Mouse (Mus musculus): Measurements from ENCODE around the gene Aplf. TPM values are rescaled to one million over a fixed set of nuclear protein-coding genes. Genes with fewer than 3 reads are reported as not detected.

Aplf gene
- 8.5 and 9.1 TPM in 2 replicates for polyA plus RNA-seq (2015; fragmentation: Nextera tagmentation; extraction: Ambion mirVana)

DNA sequence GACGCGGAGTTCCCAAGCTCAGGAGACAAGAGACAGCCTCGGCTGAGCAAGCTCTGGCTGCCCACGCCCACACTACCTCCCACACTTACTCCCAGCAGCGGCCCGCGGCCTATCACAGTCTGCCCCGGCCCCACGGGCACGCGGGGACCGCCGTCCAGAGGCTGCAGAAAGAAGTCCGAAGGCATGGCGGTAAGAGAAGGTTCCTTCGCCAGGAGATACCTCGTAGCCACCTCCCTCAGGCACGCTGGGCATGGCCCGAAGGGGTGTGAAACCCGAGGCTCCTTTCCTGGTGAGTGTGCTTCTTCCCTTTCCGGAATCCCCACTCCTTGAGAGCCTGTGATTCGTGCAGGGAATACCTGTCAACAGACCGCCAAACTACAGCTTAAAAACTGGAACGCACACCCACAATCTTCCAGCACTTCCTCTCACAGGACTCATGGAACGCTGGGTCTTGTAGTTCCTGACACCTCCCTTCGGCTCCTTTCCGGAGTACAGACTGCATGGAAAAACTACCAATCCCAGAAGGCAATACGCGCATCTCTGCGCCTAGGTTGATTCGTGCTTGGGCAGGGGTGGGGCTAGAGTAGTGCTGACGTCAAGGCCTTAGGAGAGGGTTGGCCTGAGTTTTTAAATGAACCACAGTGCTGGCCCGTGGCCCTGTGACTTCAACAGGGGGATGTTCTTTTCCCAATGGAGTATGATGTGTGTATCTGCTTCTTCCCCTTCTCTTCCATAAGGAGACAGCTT, at the start of gene Aplf:
Aplf (minus strand) TSS at position 423 of the 747 bp plus-strand sequence.
- Histone ChIP-seq H3K4me3 (ENCODE audit: low read length) (peak within 1 kb of the TSS; percentile 90), H3K4me1 (ENCODE audit: control insufficient read depth, insufficient read depth, low read depth, low read length) (peaks cover 22% of the 10 kb centered on the region), H3K9ac (ENCODE audit: low read depth, low read length) (peak within 1 kb of the TSS; percentile 80), H3K27ac (ENCODE audit: low read depth, low read length) (peak within 1 kb of the TSS; percentile 67), H3K36me3 (ENCODE audit: control insufficient read depth, insufficient read depth, low read length) (no peaks in the 10 kb centered on the region), H3K4me2 (ENCODE audit: low read length) (peak within 1 kb of the TSS; percentile 99), H3K9me3 (ENCODE audit: control insufficient read depth, low read length) (no peaks in the 10 kb centered on the region), H3K27me3 (replicated peaks; ENCODE audit: control insufficient read depth, insufficient read depth, low read length) (no peaks in the 10 kb centered on the region)
- peak; percentile 100 for ATAC-seq
- WGBS, result under 1% methylated on average over 33 of the region's 33 CpGs

DNA sequence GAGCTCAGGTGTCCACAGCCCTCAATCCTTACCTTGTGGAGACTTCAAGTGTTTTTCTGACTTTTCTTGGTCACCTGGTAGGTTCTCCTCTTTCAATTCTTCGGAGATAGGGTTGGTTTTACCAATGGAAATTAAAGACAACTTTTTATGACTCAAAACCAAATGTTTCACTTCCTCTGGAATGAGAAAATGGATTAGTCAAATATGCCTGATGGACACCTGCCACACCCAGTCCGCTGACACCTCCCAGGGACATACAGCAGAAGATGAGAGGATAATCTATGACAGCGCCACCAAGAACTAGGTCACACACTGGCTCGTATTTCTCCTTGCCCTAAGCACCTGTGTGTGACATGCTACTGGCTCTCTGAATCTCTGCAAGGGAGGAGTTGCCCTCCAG, 42.1 kb upstream of the Aplf start:
- H3K36me3 ChIP-seq (ENCODE audit: control insufficient read depth, insufficient read depth, low read length), result no peaks in the 10 kb centered on the region
- H3K4me1 ChIP-seq (ENCODE audit: control insufficient read depth, insufficient read depth, low read depth, low read length), result no peaks in the 10 kb centered on the region
- no peak for ATAC-seq
- no peaks in the 10 kb centered on the region for H3K9me3 ChIP-seq (ENCODE audit: control insufficient read depth, low read length)
- H3K9ac ChIP-seq (ENCODE audit: low read depth, low read length), result no peak overlapping the region
- H3K27me3 ChIP-seq (replicated peaks; ENCODE audit: control insufficient read depth, insufficient read depth, low read length), result no peaks in the 10 kb centered on the region
- H3K4me3 ChIP-seq (ENCODE audit: low read length), result no peak overlapping the region
- H3K4me2 ChIP-seq (ENCODE audit: low read length), result no peak overlapping the region
- H3K27ac ChIP-seq (ENCODE audit: low read depth, low read length), result no peak overlapping the region
- 88% methylated on average over 4 of the region's 4 CpGs for WGBS

DNA sequence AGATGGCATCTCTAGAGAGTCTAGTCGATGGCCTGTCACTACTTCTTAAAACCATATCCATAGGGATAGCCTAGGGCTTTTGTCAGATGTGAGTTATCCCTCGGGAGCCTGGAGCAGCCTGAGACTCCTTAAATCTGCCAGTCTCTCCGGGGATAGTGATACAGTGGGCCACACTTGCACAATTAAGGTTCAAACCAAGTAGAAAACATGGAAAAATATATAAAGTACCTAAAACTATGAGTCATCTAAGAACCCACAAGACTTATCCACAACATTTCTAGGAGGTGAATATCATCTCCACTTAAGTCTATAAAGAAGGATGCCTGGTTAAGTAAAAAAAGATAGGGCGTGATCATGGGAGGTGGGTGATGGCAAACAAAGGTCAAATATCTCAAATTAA, 40.3 kb upstream of the Aplf start:
- H3K4me1 ChIP-seq (ENCODE audit: control insufficient read depth, insufficient read depth, low read depth, low read length), result no peaks in the 10 kb centered on the region
- no peak overlapping the region for H3K9ac ChIP-seq (ENCODE audit: low read depth, low read length)
- H3K27me3 ChIP-seq (replicated peaks; ENCODE audit: control insufficient read depth, insufficient read depth, low read length), result no peaks in the 10 kb centered on the region
- WGBS, result 89% methylated on average over 4 of the region's 4 CpGs
- no peaks in the 10 kb centered on the region for H3K36me3 ChIP-seq (ENCODE audit: control insufficient read depth, insufficient read depth, low read length)
- H3K9me3 ChIP-seq (ENCODE audit: control insufficient read depth, low read length), result no peaks in the 10 kb centered on the region
- no peak overlapping the region for H3K27ac ChIP-seq (ENCODE audit: low read depth, low read length)
- ATAC-seq, result no peak
- no peak overlapping the region for H3K4me2 ChIP-seq (ENCODE audit: low read length)
- H3K4me3 ChIP-seq (ENCODE audit: low read length), result no peak overlapping the region

DNA sequence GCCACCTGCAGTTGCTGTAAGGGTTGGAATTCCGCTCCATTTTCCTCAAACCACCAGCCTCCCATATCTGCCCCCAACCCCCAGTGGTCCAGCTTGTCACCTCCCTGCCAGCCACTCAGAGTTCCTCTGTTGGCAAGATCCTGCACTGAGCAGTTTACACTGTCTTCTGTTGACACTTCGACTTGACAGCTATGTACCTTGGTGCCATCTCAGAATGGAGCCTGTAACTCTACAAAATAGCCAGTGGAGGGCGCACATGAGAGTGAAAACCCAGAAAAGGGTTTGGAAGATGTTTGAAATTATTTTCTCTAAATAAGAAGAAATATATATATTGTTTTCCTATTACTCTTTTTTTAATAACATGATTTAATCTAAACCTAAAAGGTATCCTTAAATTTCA, 34.3 kb upstream of the Aplf start:
- H3K36me3 ChIP-seq (ENCODE audit: control insufficient read depth, insufficient read depth, low read length), result no peaks in the 10 kb centered on the region
- 41% methylated on average over 3 of the region's 3 CpGs for WGBS
- H3K4me2 ChIP-seq (ENCODE audit: low read length), result no peak overlapping the region
- no peak overlapping the region for H3K4me3 ChIP-seq (ENCODE audit: low read length)
- ATAC-seq, result no peak
- no peaks in the 10 kb centered on the region for H3K4me1 ChIP-seq (ENCODE audit: control insufficient read depth, insufficient read depth, low read depth, low read length)
- no peak overlapping the region for H3K9ac ChIP-seq (ENCODE audit: low read depth, low read length)
- H3K27ac ChIP-seq (ENCODE audit: low read depth, low read length), result no peak overlapping the region
- no peaks in the 10 kb centered on the region for H3K9me3 ChIP-seq (ENCODE audit: control insufficient read depth, low read length)
- H3K27me3 ChIP-seq (replicated peaks; ENCODE audit: control insufficient read depth, insufficient read depth, low read length), result no peaks in the 10 kb centered on the region

DNA sequence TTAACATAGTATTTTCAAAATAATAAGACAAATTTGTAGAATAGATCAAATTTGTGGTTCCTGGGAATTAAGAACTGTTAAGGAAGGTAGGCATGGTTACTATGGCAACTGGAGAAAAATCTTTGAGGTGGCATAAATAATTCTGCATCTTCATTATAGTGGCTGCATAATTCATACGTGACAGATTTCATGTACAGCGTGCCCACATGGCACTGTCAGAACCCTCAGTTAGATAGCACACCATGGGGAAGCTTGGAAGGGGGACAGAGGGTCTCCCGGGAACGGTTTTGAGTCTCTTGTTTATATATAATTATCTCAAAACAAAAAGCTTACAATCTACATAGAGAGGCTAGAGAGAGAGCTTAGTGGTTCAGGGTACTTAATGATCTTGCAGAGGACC, 24.6 kb upstream of the Aplf start:
- no peak overlapping the region for H3K4me3 ChIP-seq (ENCODE audit: low read length)
- no peaks in the 10 kb centered on the region for H3K36me3 ChIP-seq (ENCODE audit: control insufficient read depth, insufficient read depth, low read length)
- H3K9ac ChIP-seq (ENCODE audit: low read depth, low read length), result no peak overlapping the region
- no peaks in the 10 kb centered on the region for H3K27me3 ChIP-seq (replicated peaks; ENCODE audit: control insufficient read depth, insufficient read depth, low read length)
- H3K9me3 ChIP-seq (ENCODE audit: control insufficient read depth, low read length), result no peaks in the 10 kb centered on the region
- no peaks in the 10 kb centered on the region for H3K4me1 ChIP-seq (ENCODE audit: control insufficient read depth, insufficient read depth, low read depth, low read length)
- H3K27ac ChIP-seq (ENCODE audit: low read depth, low read length), result no peak overlapping the region
- no peak for ATAC-seq
- H3K4me2 ChIP-seq (ENCODE audit: low read length), result no peak overlapping the region
- 85% methylated on average over 4 of the region's 4 CpGs for WGBS

DNA sequence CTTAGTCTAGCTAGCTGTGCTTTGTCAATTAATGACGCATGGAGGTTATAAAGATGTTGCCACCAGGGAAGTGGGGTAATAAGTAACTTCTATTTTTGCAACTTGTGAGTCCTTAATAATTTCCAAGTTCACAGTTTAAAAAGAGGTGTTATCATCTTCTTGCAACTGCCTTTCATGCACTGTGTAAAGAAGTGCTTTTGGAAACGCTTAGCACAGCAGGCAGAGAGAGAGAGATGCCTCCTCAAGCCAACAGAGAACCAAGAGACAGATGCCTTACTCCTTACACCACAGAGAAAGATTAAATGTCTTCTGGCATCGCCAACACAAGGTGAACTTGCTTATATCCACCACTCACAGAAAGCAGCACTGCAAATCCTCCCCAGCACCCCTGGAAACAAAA, 24.0 kb upstream of the Aplf start:
- no peaks in the 10 kb centered on the region for H3K27me3 ChIP-seq (replicated peaks; ENCODE audit: control insufficient read depth, insufficient read depth, low read length)
- no peak overlapping the region for H3K9ac ChIP-seq (ENCODE audit: low read depth, low read length)
- H3K27ac ChIP-seq (ENCODE audit: low read depth, low read length), result no peak overlapping the region
- ATAC-seq, result no peak
- 81% methylated on average over 3 of the region's 3 CpGs for WGBS
- no peaks in the 10 kb centered on the region for H3K9me3 ChIP-seq (ENCODE audit: control insufficient read depth, low read length)
- no peak overlapping the region for H3K4me2 ChIP-seq (ENCODE audit: low read length)
- H3K4me3 ChIP-seq (ENCODE audit: low read length), result no peak overlapping the region
- no peaks in the 10 kb centered on the region for H3K4me1 ChIP-seq (ENCODE audit: control insufficient read depth, insufficient read depth, low read depth, low read length)
- no peaks in the 10 kb centered on the region for H3K36me3 ChIP-seq (ENCODE audit: control insufficient read depth, insufficient read depth, low read length)

DNA sequence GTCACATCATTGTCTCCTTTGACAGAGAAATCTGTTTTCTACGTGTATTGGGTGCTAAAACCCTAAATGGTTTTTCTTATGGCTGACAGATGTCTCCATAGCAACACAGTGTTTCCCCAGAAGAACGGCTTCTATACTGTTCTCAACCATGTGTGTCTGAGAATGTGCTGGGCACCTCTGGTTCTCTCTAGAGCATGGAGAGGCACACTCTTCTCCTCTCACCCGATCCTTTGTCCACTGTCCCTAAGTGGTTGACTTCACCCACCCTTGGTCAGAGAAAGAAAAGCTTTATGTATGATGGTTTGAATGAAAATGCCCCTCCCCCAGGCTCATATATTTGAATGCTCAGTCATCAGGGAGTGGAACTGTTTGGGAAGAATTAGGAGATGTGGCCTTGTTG, 8.4 kb upstream of the Aplf start:
- Histone ChIP-seq H3K9me3 (ENCODE audit: control insufficient read depth, low read length) (no peaks in the 10 kb centered on the region; the same call in 1 of the 2 replicates), H3K4me3 (ENCODE audit: low read length) (no peak overlapping the region), H3K27ac (ENCODE audit: low read depth, low read length) (no peak overlapping the region), H3K9ac (ENCODE audit: low read depth, low read length) (no peak overlapping the region), H3K4me1 (ENCODE audit: control insufficient read depth, insufficient read depth, low read depth, low read length) (no peaks in the 10 kb centered on the region), H3K27me3 (replicated peaks; ENCODE audit: control insufficient read depth, insufficient read depth, low read length) (no peaks in the 10 kb centered on the region), H3K4me2 (ENCODE audit: low read length) (no peak overlapping the region), H3K36me3 (ENCODE audit: control insufficient read depth, insufficient read depth, low read length) (no peaks in the 10 kb centered on the region)
- WGBS, result 14% methylated on average over 3 of the region's 3 CpGs
- peak; percentile 42 for ATAC-seq

DNA sequence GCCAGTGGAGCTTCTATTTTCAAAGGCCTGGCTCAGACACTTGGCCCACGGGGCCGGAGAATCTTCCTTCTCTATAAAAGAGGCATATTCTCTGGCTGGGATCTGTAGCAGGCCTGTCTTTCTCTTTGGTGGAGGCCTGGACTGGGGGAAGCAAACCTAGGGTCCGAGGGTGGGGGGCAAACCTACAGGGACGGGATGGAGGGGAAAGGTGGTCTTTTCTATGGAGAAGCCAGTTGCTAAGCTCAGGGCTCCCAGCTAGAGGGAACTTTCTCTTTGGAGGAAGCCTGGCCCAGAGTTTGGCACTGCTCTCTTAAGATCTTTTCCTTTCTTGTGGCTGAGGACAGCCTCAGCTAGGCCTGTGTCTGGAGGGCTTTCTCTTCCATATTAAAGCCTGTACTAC, 668 bp upstream of the Aplf start:
- Histone ChIP-seq H3K4me3 (ENCODE audit: low read length) (peak overlapping the region; percentile 90), H3K27ac (ENCODE audit: low read depth, low read length) (peak overlapping the region; percentile 26; the same call in 1 of the 2 replicates), H3K9ac (ENCODE audit: low read depth, low read length) (peak overlapping the region; percentile 33), H3K4me1 (ENCODE audit: control insufficient read depth, insufficient read depth, low read depth, low read length) (peaks cover 22% of the 10 kb centered on the region), H3K36me3 (ENCODE audit: control insufficient read depth, insufficient read depth, low read length) (no peaks in the 10 kb centered on the region), H3K9me3 (ENCODE audit: control insufficient read depth, low read length) (no peaks in the 10 kb centered on the region), H3K4me2 (ENCODE audit: low read length) (peak overlapping the region; percentile 55), H3K27me3 (replicated peaks; ENCODE audit: control insufficient read depth, insufficient read depth, low read length) (no peaks in the 10 kb centered on the region)
- ATAC-seq, result no peak
- WGBS, result 53% methylated on average over 4 of the region's 4 CpGs

DNA sequence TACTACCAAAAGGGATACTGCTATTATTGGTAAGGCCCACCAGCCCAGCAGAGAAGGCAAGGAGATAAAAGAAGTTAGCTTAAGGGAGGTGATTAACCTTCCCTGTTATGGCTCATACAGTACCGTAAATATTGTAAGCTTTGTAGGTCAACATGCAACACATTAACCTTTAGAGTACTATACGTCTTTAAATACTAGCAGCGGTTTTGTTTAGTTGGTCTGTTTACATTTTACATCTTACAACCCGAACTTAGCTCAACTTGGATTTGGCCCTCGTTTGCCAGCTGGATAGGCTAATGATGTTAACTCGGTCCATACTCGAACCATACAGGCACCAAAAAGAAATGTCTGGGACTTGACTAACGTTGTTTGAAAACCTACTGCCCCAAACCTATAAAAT, 640 bp downstream of the Aplf start:
- peak overlapping the region; percentile 67; the same call in 1 of the 2 replicates for H3K27ac ChIP-seq (ENCODE audit: low read depth, low read length)

More for the DNA sequence above, 640 bp downstream of the Aplf start:
- Histone ChIP-seq H3K9ac (ENCODE audit: low read depth, low read length) (peak overlapping the region; percentile 80), H3K4me3 (ENCODE audit: low read length) (peak overlapping the region; percentile 90), H3K9me3 (ENCODE audit: control insufficient read depth, low read length) (no peaks in the 10 kb centered on the region), H3K36me3 (ENCODE audit: control insufficient read depth, insufficient read depth, low read length) (no peaks in the 10 kb centered on the region), H3K4me1 (ENCODE audit: control insufficient read depth, insufficient read depth, low read depth, low read length) (peaks cover 22% of the 10 kb centered on the region), H3K4me2 (ENCODE audit: low read length) (peak overlapping the region; percentile 99), H3K27me3 (replicated peaks; ENCODE audit: control insufficient read depth, insufficient read depth, low read length) (no peaks in the 10 kb centered on the region)
- ATAC-seq, result no peak
- WGBS, result 11% methylated on average over 8 of the region's 8 CpGs
